Mouse (Mus musculus) limb, embryonic 11.5 days (tissue): ENCODE measurements around the gene 2810408A11Rik. TPM values are rescaled to one million over a fixed set of nuclear protein-coding genes. Genes with fewer than 3 reads are reported as not detected.
"Not testable (repeated sequence)": the region's sequence is repeated elsewhere in the genome, so short reads cannot be mapped to it uniquely, and the experiment has no call there.

Experiments
- ATAC-seq: fragments of 200-750 bp; cut with Nextera tagmentation; 2 replicates; pipeline ENCODE4 v1.8.0; 2017; ENCODE audit warnings: low read depth; ENCODE audit not compliant: insufficient number of reproducible peaks, low FRiP score, low TSS enrichment
- DNase-seq: peaks from one replicate; pipeline ENCODE4 v3.0.0-alpha.2; 2015; ENCODE audit warnings: low spot score
- H3K27ac ChIP-seq: fragments of 300-500 bp; sonication (generic); replicated peaks from 2 replicates; pipeline ENCODE4 v1.5.1; 2014; ENCODE audit warnings: low read depth, mild to moderate bottlenecking, low read length
- H3K27me3 ChIP-seq: fragments of 300-500 bp; sonication (generic); 2 replicates; pipeline ENCODE4 v1.6.1; 2014; ENCODE audit warnings: mild to moderate bottlenecking, low read length, mixed read lengths; ENCODE audit not compliant: control insufficient read depth, insufficient read depth
- H3K36me3 ChIP-seq: fragments of 300-500 bp; sonication (generic); 2 replicates; pipeline ENCODE4 v1.6.1; 2014; ENCODE audit warnings: mild to moderate bottlenecking, low read length, moderate library complexity, mixed read lengths; ENCODE audit not compliant: control insufficient read depth, insufficient read depth
- H3K4me1 ChIP-seq: fragments of 300-500 bp; sonication (generic); 2 replicates; pipeline ENCODE4 v1.6.1; 2014; ENCODE audit warnings: low read length, mixed read lengths; ENCODE audit not compliant: control insufficient read depth, insufficient read depth
- H3K4me2 ChIP-seq: fragments of 300-500 bp; sonication (generic); 2 replicates; pipeline ENCODE4 v1.6.1; 2014; ENCODE audit warnings: low read depth, mild to moderate bottlenecking, moderate library complexity; ENCODE audit not compliant: severe bottlenecking
- H3K4me3 ChIP-seq: fragments of 300-500 bp; sonication (generic); 2 replicates; pipeline ENCODE4 v1.5.1; 2014; ENCODE audit warnings: low read depth, low read length
- H3K9ac ChIP-seq: fragments of 300-500 bp; sonication (generic); 2 replicates; pipeline ENCODE4 v1.6.1; 2014; ENCODE audit warnings: mild to moderate bottlenecking, low read length
- H3K9me3 ChIP-seq: fragments of 300-500 bp; sonication (generic); 2 replicates; pipeline ENCODE4 v1.6.1; 2016; ENCODE audit warnings: low read length; ENCODE audit not compliant: control insufficient read depth
- WGBS: fragments of 180-500 bp; shearing (Covaris S2); extraction: QIAGEN DNeasy Blood & Tissue Kit; methylation state at CpG from one replicate; pipeline ENCODE4 v1.1.7; 2014; 5-methylcytosine and 5-hydroxymethylcytosine counted together
- polyA plus RNA-seq: library from polyadenylated mRNA; unstranded; fragments of >200 nt; fragmentation: Nextera tagmentation; extraction: Ambion mirVana; gene quantifications from 2 replicates; pipeline ENCODE4 v1.2.1, GENCODE M21; 2014

The 2810408A11Rik gene
- polyA plus RNA-seq, 1 experiment from 2014 or later: 26.5 TPM

DNA sequence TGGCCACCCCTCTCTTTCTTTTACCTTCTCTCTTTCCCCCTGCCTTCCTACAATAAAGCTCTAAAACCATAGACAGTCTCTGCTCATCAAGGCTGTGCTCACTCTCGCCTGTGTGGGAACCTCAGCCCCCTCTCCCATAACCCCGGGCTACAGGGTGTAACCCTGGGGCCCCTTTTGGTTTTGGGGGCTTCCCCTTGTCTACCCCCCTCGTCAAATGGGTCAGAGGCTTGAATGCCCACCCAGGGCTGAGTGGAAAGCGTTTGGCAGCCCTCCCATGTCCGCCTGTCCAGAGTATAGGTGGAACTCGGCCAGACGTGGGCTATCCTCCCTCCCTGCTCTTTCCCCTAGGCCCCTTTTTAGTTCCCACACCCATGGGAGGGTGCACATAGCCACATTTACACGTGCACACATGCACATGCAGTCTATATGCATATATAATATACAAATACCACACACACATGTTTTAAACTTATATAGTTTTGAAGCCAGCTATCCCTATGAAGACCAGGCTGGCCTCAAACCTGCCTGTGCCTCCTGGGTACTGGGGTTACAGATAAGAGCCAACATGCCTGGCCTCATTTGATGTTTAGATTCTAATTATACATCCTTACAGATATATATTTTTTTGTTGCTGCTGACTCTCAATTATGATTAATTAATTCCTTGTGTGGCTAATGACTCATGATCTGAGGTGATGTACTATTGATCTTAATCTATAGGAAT lies 36.5 kb downstream of the 2810408A11Rik start:
- WGBS: 55% methylated on average over 8 of the region's 8 CpGs
- ATAC-seq: no peak
- Histone ChIP-seq H3K27ac (no peak overlapping the region), H3K4me3 (no peak overlapping the region), H3K36me3 (no peaks in the 10 kb centered on the region), H3K9ac (no peak overlapping the region), H3K4me1 (no peaks in the 10 kb centered on the region), H3K9me3 (no peaks in the 10 kb centered on the region), H3K4me2 (no peak overlapping the region), H3K27me3 (peaks cover under 1% of the 10 kb centered on the region)
- DNase-seq: no peak

GRCm38 (mm10) chr11:69863729-69864128 lies 37.1 kb downstream of the 2810408A11Rik start:
- not testable (repeated sequence) for H3K27me3 ChIP-seq, DNase-seq, H3K4me2 ChIP-seq, H3K27ac ChIP-seq, H3K36me3 ChIP-seq, ATAC-seq, H3K4me1 ChIP-seq, H3K9ac ChIP-seq, H3K4me3 ChIP-seq, H3K9me3 ChIP-seq
- 85% methylated on average over 3 of the region's 3 CpGs for WGBS

GRCm38 (mm10) chr11:69858113-69858998 lies 42.4 kb downstream of the 2810408A11Rik start, which contains the start of gene Tnk1:
Gene Tnk1 (minus strand): TSS chr11:69858730.
- Histone ChIP-seq H3K4me1 (no peaks in the 10 kb centered on the region), H3K9me3 (no peaks in the 10 kb centered on the region), H3K4me3 (no peak within 1 kb of the TSS), H3K4me2 (no peak within 1 kb of the TSS), H3K27me3 (peaks cover 18% of the 10 kb centered on the region), H3K9ac (no peak within 1 kb of the TSS), H3K27ac (no peak within 1 kb of the TSS), H3K36me3 (no peaks in the 10 kb centered on the region)
- 19% methylated on average over 29 of the region's 30 CpGs for WGBS
- DNase-seq (no peak), ATAC-seq (no peak)

DNA sequence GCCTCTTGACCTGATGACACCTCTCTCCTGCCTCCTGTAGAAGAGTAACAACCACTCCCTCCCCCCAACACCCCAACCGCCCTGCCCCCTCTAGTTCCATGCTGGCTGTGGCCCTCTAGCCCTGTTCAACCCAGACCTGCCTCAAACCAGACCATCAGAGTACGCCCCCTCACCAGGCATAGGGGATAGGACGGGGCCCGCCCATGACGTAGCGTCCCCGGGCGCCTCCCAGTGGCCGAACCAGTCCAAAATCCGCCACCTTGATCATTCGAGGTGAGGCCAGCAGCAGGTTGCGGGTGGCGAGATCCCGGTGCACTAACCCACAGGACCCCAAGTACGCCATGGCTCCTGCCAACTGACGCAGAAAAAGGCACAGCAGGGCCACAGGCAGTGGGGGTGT lies 45.4 kb downstream of the 2810408A11Rik start:
- no peak overlapping the region for H3K27ac ChIP-seq
- H3K27me3 ChIP-seq: peaks cover 18% of the 10 kb centered on the region
- H3K36me3 ChIP-seq: peaks cover 9% of the 10 kb centered on the region; the same call in 1 of the 2 replicates
- H3K4me3 ChIP-seq: no peak overlapping the region
- ATAC-seq: peak; percentile 81; the same call in 1 of the 2 replicates
- WGBS: 20% methylated on average over 16 of the region's 16 CpGs
- H3K9me3 ChIP-seq: no peaks in the 10 kb centered on the region
- no peaks in the 10 kb centered on the region for H3K4me1 ChIP-seq
- no peak overlapping the region for H3K9ac ChIP-seq
- DNase-seq: peak; percentile 76
- H3K4me2 ChIP-seq: no peak overlapping the region

DNA sequence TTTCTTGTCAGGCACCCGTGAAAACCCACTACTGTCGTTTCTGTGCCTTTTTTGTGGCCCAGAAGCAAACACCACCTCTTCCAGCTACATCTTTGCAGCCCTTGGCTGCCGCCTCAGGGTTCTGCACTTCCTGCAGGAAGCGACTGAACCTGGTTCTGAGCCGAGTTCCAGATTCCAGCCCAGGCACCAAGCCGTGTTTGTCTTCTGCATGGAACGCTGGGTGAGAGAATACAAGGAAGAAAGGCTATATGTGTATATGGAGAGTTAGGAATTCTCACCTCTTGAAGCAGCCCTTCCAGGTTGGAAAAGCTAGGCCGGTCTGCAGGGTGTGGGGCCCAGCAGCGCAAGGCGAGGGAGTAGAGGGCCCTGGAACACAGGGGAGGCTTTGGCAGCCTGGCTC lies 46.1 kb downstream of the 2810408A11Rik start:
- H3K27me3 ChIP-seq: peaks cover 18% of the 10 kb centered on the region
- H3K4me2 ChIP-seq: no peak overlapping the region
- H3K36me3 ChIP-seq: peaks cover 13% of the 10 kb centered on the region
- no peak overlapping the region; the same call in 1 of the 2 replicates for H3K27ac ChIP-seq
- H3K9ac ChIP-seq: no peak overlapping the region
- WGBS: 88% methylated on average over 10 of the region's 10 CpGs
- H3K9me3 ChIP-seq: no peaks in the 10 kb centered on the region
- H3K4me3 ChIP-seq: no peak overlapping the region
- ATAC-seq (no peak), DNase-seq (no peak)
- no peaks in the 10 kb centered on the region for H3K4me1 ChIP-seq

DNA sequence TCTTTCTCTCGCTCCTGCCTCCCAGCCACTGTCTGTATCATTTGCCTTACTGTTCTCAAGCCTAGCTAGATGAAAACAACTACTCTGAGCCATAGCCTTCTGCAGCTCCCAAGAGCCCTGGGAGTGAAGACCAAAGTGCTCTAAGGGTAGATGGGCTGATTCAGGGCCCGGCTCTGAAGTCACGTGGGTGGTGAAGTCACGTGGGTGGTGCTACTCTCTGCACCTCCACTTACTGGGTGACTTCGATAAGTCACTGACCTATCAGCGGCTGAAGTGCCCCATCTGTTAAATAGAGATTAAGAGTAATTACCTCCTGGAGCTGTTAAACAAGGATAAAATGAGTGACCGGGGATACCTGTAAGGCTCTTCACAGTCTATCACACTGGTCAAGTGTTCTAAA lies 46.8 kb downstream of the 2810408A11Rik start:
- Histone ChIP-seq H3K4me3 (no peak overlapping the region), H3K27ac (no peak overlapping the region), H3K27me3 (peaks cover 14% of the 10 kb centered on the region), H3K4me2 (no peak overlapping the region), H3K4me1 (no peaks in the 10 kb centered on the region), H3K36me3 (peaks cover 15% of the 10 kb centered on the region), H3K9me3 (no peaks in the 10 kb centered on the region), H3K9ac (no peak overlapping the region)
- no peak for ATAC-seq
- no peak for DNase-seq
- WGBS: 73% methylated on average over 7 of the region's 7 CpGs

GRCm38 (mm10) chr11:69850754-69851153 lies 50.0 kb downstream of the 2810408A11Rik start:
- H3K9ac ChIP-seq: no peak overlapping the region
- peaks cover 11% of the 10 kb centered on the region for H3K4me1 ChIP-seq
- DNase-seq (no peak), ATAC-seq (no peak)
- peaks cover 15% of the 10 kb centered on the region for H3K36me3 ChIP-seq
- no peak overlapping the region for H3K27ac ChIP-seq
- no peak overlapping the region for H3K4me3 ChIP-seq
- H3K9me3 ChIP-seq: no peaks in the 10 kb centered on the region
- no peaks in the 10 kb centered on the region for H3K27me3 ChIP-seq
- no peak overlapping the region for H3K4me2 ChIP-seq
- 77% methylated on average over 8 of the region's 8 CpGs for WGBS

DNA sequence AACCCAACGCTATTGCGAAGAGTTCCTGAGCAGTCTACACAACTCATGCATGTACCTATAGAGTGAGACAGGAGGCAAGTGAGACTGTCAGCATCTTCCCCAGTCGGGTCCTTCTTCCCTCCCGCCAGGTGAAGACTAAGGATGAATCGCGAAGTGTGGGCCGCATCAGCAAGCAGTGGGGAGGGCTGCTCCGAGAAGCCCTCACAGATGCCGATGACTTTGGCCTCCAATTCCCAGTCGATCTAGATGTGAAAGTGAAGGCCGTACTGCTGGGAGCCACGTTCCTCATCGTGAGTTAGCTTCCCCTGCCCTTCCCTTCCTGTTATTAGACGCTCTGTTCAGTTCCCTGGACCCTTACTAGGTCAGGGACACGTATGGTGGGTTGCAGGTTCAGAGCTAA lies 50.9 kb downstream of the 2810408A11Rik start:
- Histone ChIP-seq H3K4me2 (no peak overlapping the region), H3K9me3 (no peaks in the 10 kb centered on the region), H3K27ac (no peak overlapping the region), H3K36me3 (peaks cover 15% of the 10 kb centered on the region), H3K4me1 (peaks cover 11% of the 10 kb centered on the region), H3K27me3 (no peaks in the 10 kb centered on the region), H3K4me3 (no peak overlapping the region), H3K9ac (no peak overlapping the region)
- WGBS: 94% methylated on average over 15 of the region's 15 CpGs
- DNase-seq (no peak), ATAC-seq (no peak)
